Mouse (Mus musculus) MEL-GATA-1-ER (cell line): Measurements from ENCODE around the gene Fbxl13.
"Not testable (repeated sequence)": the region's sequence is repeated elsewhere in the genome, so short reads cannot be mapped to it uniquely, and the experiment has no call there.

Experiments used
- DNase-seq: peaks from one replicate; pipeline ENCODE4 v3.0.0-alpha.2; 2012; ENCODE audit warnings: low read depth; ENCODE audit errors: extremely low read depth

The Fbxl13 gene

GRCm38 (mm10) chr5:21658038-21658437 is 12.6 kb upstream of the Fbxl13 start:
- no peak for DNase-seq

- DNase-seq, result no peak
These were observed 11.5 kb upstream of the Fbxl13 start for GRCm38 (mm10) chr5:21656912-21657311.

- no peak for DNase-seq
These were observed 6.6 kb upstream of the Fbxl13 start for GRCm38 (mm10) chr5:21651885-21652612.

- no peak for DNase-seq
These were observed 5.3 kb upstream of the Fbxl13 start for GRCm38 (mm10) chr5:21650736-21651135.

GRCm38 (mm10) chr5:21646133-21646491 is 678 bp upstream of the Fbxl13 start:
- no peak for DNase-seq

- DNase-seq, result no peak
These were observed 469 bp downstream of the Fbxl13 start for GRCm38 (mm10) chr5:21644891-21645438.

GRCm38 (mm10) chr5:21643606-21644005 is 1.8 kb downstream of the Fbxl13 start:
- DNase-seq, result no peak

GRCm38 (mm10) chr5:21640961-21641360 is 4.5 kb downstream of the Fbxl13 start:
- peak; percentile 49 for DNase-seq

GRCm38 (mm10) chr5:21625916-21626315 is 19.5 kb downstream of the Fbxl13 start:
- no peak for DNase-seq

GRCm38 (mm10) chr5:21616450-21617009 is 28.9 kb downstream of the Fbxl13 start:
- peak; percentile 35 for DNase-seq

GRCm38 (mm10) chr5:21614299-21614698 is 31.1 kb downstream of the Fbxl13 start:
- DNase-seq, result not testable (repeated sequence)

GRCm38 (mm10) chr5:21610996-21611395 is 34.4 kb downstream of the Fbxl13 start:
- no peak for DNase-seq

GRCm38 (mm10) chr5:21608311-21609304 is 36.8 kb downstream of the Fbxl13 start:
- DNase-seq, result no peak

GRCm38 (mm10) chr5:21605936-21606335 is 39.5 kb downstream of the Fbxl13 start:
- no peak for DNase-seq

- DNase-seq, result no peak
These were observed 45.5 kb downstream of the Fbxl13 start for GRCm38 (mm10) chr5:21599961-21600360.

GRCm38 (mm10) chr5:21599536-21599935 is 45.9 kb downstream of the Fbxl13 start:
- not testable (repeated sequence) for DNase-seq

- no peak for DNase-seq
These were observed 52.2 kb downstream of the Fbxl13 start for GRCm38 (mm10) chr5:21593201-21593709.

GRCm38 (mm10) chr5:21592106-21592505 is 53.3 kb downstream of the Fbxl13 start:
- DNase-seq, result no peak

- no peak for DNase-seq
These were observed 57.2 kb downstream of the Fbxl13 start for GRCm38 (mm10) chr5:21588220-21588619.

- DNase-seq, result peak; percentile 82
These were observed 57.8 kb downstream of the Fbxl13 start for GRCm38 (mm10) chr5:21587683-21588082.

GRCm38 (mm10) chr5:21586763-21587162 is 58.7 kb downstream of the Fbxl13 start:
- DNase-seq, result peak; percentile 71
